In the genomic region with DNA sequence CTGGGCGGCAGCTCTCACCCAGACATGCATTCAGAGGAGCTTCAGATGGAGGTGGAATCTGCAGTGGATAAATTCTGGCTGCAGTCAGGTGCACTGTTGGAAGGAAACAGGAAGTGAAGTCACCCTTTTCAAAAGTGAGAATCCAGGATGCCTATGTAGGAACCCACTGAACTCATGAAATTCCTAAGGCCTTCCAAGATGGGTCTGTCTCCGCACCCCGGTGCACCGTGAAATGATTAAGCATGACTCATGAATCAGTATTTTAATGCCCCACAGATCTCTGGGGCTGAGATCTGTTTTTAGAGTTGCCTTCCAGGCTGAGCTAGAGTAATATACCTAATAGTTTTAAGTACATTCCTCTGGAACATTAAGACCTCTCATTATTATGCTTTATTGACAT, we compare ENCODE assay signal across 24 mouse cellular contexts. TPM values are rescaled to one million over a fixed set of nuclear protein-coding genes. Genes with fewer than 3 reads are reported as not detected.
"Had no signal": no experiment of that assay in that cellular context is flagged by ENCODE, and none has a peak within 500 bp of the region (broad histone marks: within the 10 kb centered on the region; RNA-seq: fewer than 3 reads in every experiment).

No protein-coding gene starts in this region.

- H3K36me3 ChIP-seq: midbrain, embryonic 10.5 days; midbrain, embryonic 12.5 days; neural tube, embryonic 13.5 days; neural tube, embryonic 15.5 days had no signal

- H3K9ac ChIP-seq: lung, embryonic 14.5 days; midbrain, embryonic 12.5 days; neural tube, embryonic 13.5 days; neural tube, embryonic 15.5 days had no signal

- H3K27me3 ChIP-seq: midbrain, embryonic 12.5 days; neural tube, embryonic 13.5 days; neural tube, embryonic 15.5 days had no signal

- DNase-seq: lung, embryonic 14.5 days; lung, postnatal 10 days; lung, postnatal 4 days; midbrain, embryonic 14.5 days; retina, postnatal 1 day; right cerebral cortex, adult 18-20 months; right cerebral cortex, postnatal 25 days; right cerebral cortex, postnatal 4 days; spleen, adult 18-20 months; thymus, adult 2 months; thymus, postnatal 25 days; thymus, postnatal 4 days had no signal

- H3K9me3 ChIP-seq: midbrain, embryonic 10.5 days; midbrain, embryonic 12.5 days; neural tube, embryonic 13.5 days; neural tube, embryonic 15.5 days had no signal

- H3K4me3 ChIP-seq: midbrain, embryonic 10.5 days; midbrain, embryonic 12.5 days; myocyte; neural tube, embryonic 13.5 days; neural tube, embryonic 15.5 days had no signal

- ATAC-seq: midbrain, embryonic 16.5 days had no signal

- H3K4me2 ChIP-seq: lung, embryonic 14.5 days; midbrain, embryonic 12.5 days; neural tube, embryonic 13.5 days; neural tube, embryonic 15.5 days had no signal

- H3K27ac ChIP-seq: midbrain, embryonic 12.5 days; neural tube, embryonic 13.5 days; neural tube, embryonic 15.5 days had no signal

- H3K4me1 ChIP-seq: midbrain, embryonic 12.5 days; neural tube, embryonic 13.5 days; neural tube, embryonic 15.5 days had no signal

RNA-seq across cellular contexts. Expression of a gene that starts 0.5 kb away (rescaled TPM):
- polyA plus RNA-seq: lung, embryonic 14.5 days; lung, embryonic 16.5 days; midbrain, embryonic 10.5 days; midbrain, embryonic 12.5 days; midbrain, embryonic 14.5 days; midbrain, embryonic 16.5 days; myocyte; neural tube, embryonic 11.5 days; neural tube, embryonic 13.5 days; neural tube, embryonic 15.5 days; small intestine, adult 2 months; stomach, embryonic 14.5 days; stomach, embryonic 16.5 days; thymus, adult 2 months; urinary bladder, adult 2 months had no signal

RNA-seq across cellular contexts. Expression of a gene that starts 6.5 kb away (rescaled TPM):
- polyA plus RNA-seq: lung, embryonic 14.5 days; lung, embryonic 16.5 days; midbrain, embryonic 10.5 days; midbrain, embryonic 12.5 days; midbrain, embryonic 14.5 days; midbrain, embryonic 16.5 days; myocyte; neural tube, embryonic 11.5 days; neural tube, embryonic 13.5 days; neural tube, embryonic 15.5 days; small intestine, adult 2 months; stomach, embryonic 14.5 days; stomach, embryonic 16.5 days; thymus, adult 2 months; urinary bladder, adult 2 months had no signal

RNA-seq across cellular contexts. Expression of a gene that starts 9.2 kb away (rescaled TPM):
- polyA plus RNA-seq: lung, embryonic 14.5 days; lung, embryonic 16.5 days; midbrain, embryonic 10.5 days; midbrain, embryonic 12.5 days; midbrain, embryonic 14.5 days; midbrain, embryonic 16.5 days; myocyte; neural tube, embryonic 11.5 days; neural tube, embryonic 13.5 days; neural tube, embryonic 15.5 days; small intestine, adult 2 months; stomach, embryonic 14.5 days; stomach, embryonic 16.5 days; thymus, adult 2 months; urinary bladder, adult 2 months had no signal

RNA-seq across cellular contexts. Expression of a gene that starts 15.4 kb away (rescaled TPM):
- polyA plus RNA-seq: lung, embryonic 14.5 days; lung, embryonic 16.5 days; midbrain, embryonic 10.5 days; midbrain, embryonic 12.5 days; midbrain, embryonic 14.5 days; midbrain, embryonic 16.5 days; myocyte; neural tube, embryonic 11.5 days; neural tube, embryonic 13.5 days; neural tube, embryonic 15.5 days; small intestine, adult 2 months; stomach, embryonic 14.5 days; stomach, embryonic 16.5 days; thymus, adult 2 months; urinary bladder, adult 2 months had no signal

RNA-seq across cellular contexts. Expression of a gene that starts 24.4 kb away (rescaled TPM):
- polyA plus RNA-seq: lung, embryonic 14.5 days; lung, embryonic 16.5 days; midbrain, embryonic 10.5 days; midbrain, embryonic 12.5 days; midbrain, embryonic 14.5 days; myocyte; neural tube, embryonic 11.5 days; neural tube, embryonic 13.5 days; neural tube, embryonic 15.5 days; small intestine, adult 2 months; stomach, embryonic 14.5 days; stomach, embryonic 16.5 days; thymus, adult 2 months; urinary bladder, adult 2 months had no signal
